Mouse (Mus musculus) heart, embryonic 15.5 days (tissue): ENCODE measurements around the gene Ndrg3. TPM values are rescaled to one million over a fixed set of nuclear protein-coding genes. Genes with fewer than 3 reads are reported as not detected.
"Not testable (repeated sequence)": the region's sequence is repeated elsewhere in the genome, so short reads cannot be mapped to it uniquely, and the experiment has no call there.

ENCODE experiments used
- ATAC-seq: fragments of 200-750 bp; cut with Nextera tagmentation; replicated peaks from 2 replicates; pipeline ENCODE4 v1.8.0; 2017; ENCODE audit warnings: low read depth, moderate TSS enrichment; ENCODE audit not compliant: insufficient number of reproducible peaks, insufficient read depth, low FRiP score
- H3K27ac ChIP-seq: fragments of 300-500 bp; sonication (generic); 2 replicates; pipeline ENCODE4 v1.5.1; 2015; ENCODE audit warnings: mild to moderate bottlenecking, inconsistent platforms
- H3K27me3 ChIP-seq: fragments of 300-500 bp; sonication (generic); 2 replicates; pipeline ENCODE4 v1.6.1; 2015; ENCODE audit warnings: inconsistent platforms
- H3K36me3 ChIP-seq: fragments of 300-500 bp; sonication (generic); 2 replicates; pipeline ENCODE4 v1.6.1; 2015; ENCODE audit warnings: mild to moderate bottlenecking, inconsistent platforms
- H3K4me1 ChIP-seq: fragments of 300-500 bp; sonication (generic); replicated peaks from 2 replicates; pipeline ENCODE4 v1.6.1; 2015; ENCODE audit warnings: inconsistent platforms
- H3K4me2 ChIP-seq: fragments of 300-500 bp; sonication (generic); 2 replicates; pipeline ENCODE4 v1.6.1; 2015; ENCODE audit warnings: inconsistent platforms, mild to moderate bottlenecking, moderate library complexity
- H3K4me3 ChIP-seq: fragments of 300-500 bp; sonication (generic); 2 replicates; pipeline ENCODE4 v1.5.1; 2015; ENCODE audit warnings: mild to moderate bottlenecking, inconsistent platforms
- H3K9ac ChIP-seq: fragments of 300-500 bp; sonication (generic); 2 replicates; pipeline ENCODE4 v1.6.1; 2015; ENCODE audit warnings: mild to moderate bottlenecking, inconsistent platforms
- H3K9me3 ChIP-seq: fragments of 300-500 bp; sonication (generic); replicated peaks from 2 replicates; pipeline ENCODE4 v1.6.1; 2016; ENCODE audit warnings: inconsistent platforms
- WGBS: fragments of 180-500 bp; shearing (Covaris S2); methylation state at CpG from one replicate; pipeline ENCODE4 v1.1.7; 2015; ENCODE audit warnings: mixed read lengths; 5-methylcytosine and 5-hydroxymethylcytosine counted together
- polyA plus RNA-seq: library from polyadenylated mRNA; unstranded; fragments of >200 nt; fragmentation: Nextera tagmentation; extraction: Ambion mirVana; gene quantifications from 2 replicates; pipeline ENCODE4 v1.2.1, GENCODE M21; 2015

Ndrg3 gene
- polyA plus RNA-seq, 1 experiment from 2014 or later, result 28.6 TPM

- H3K9ac ChIP-seq, result no peak overlapping the region
- H3K9me3 ChIP-seq, result no peaks in the 10 kb centered on the region
- H3K27me3 ChIP-seq, result no peaks in the 10 kb centered on the region
- H3K4me1 ChIP-seq, result no peaks in the 10 kb centered on the region
- H3K27ac ChIP-seq, result no peak overlapping the region
- WGBS, result 81% methylated on average over 6 of the region's 6 CpGs
- H3K4me3 ChIP-seq, result no peak overlapping the region
- no peak for ATAC-seq
- no peak overlapping the region for H3K4me2 ChIP-seq
- peaks cover 39% of the 10 kb centered on the region; the same call in 1 of the 2 replicates for H3K36me3 ChIP-seq
These were observed 56.9 kb downstream of the Ndrg3 start for GRCm38 (mm10) chr2:156935005-156935404.

DNA sequence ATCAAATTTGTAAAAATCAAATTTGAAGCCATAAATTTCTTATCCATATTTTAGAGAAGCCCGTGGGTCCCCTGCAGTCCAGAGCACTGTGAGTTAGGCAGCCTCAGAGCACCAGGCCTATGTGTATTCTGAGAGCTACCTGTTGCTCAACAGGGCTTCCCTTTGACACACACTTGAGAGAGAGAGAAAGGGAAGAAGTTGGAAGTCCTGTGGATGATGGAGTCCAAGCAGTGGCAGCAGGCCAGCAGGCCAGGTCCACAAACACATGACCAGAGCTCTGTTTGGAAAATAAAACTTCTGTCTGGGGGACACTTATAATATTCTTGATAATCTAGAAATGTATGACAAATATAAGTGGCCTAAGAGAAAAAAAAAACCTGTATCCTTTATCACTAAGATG lies 58.4 kb downstream of the Ndrg3 start:
- no peak overlapping the region for H3K4me2 ChIP-seq
- H3K4me1 ChIP-seq, result no peaks in the 10 kb centered on the region
- H3K4me3 ChIP-seq, result no peak overlapping the region
- H3K9ac ChIP-seq, result no peak overlapping the region
- 83% methylated on average over 1 of the region's 1 CpGs for WGBS
- ATAC-seq, result no peak
- H3K27me3 ChIP-seq, result no peaks in the 10 kb centered on the region
- H3K27ac ChIP-seq, result no peak overlapping the region
- peaks cover 41% of the 10 kb centered on the region; the same call in 1 of the 2 replicates for H3K36me3 ChIP-seq
- no peaks in the 10 kb centered on the region for H3K9me3 ChIP-seq

- Histone ChIP-seq H3K9me3 (no peaks in the 10 kb centered on the region), H3K9ac (no peak overlapping the region), H3K27ac (no peak overlapping the region), H3K4me2 (no peak overlapping the region), H3K27me3 (no peaks in the 10 kb centered on the region), H3K4me3 (no peak overlapping the region), H3K4me1 (no peaks in the 10 kb centered on the region), H3K36me3 (peaks cover 30% of the 10 kb centered on the region; the same call in 1 of the 2 replicates)
- 95% methylated on average over 2 of the region's 2 CpGs for WGBS
- no peak for ATAC-seq
These were observed 60.4 kb downstream of the Ndrg3 start for GRCm38 (mm10) chr2:156931421-156931820.

GRCm38 (mm10) chr2:156930549-156930948 lies 61.3 kb downstream of the Ndrg3 start:
- H3K36me3 ChIP-seq, result peaks cover 21% of the 10 kb centered on the region; the same call in 1 of the 2 replicates
- no peak overlapping the region for H3K9ac ChIP-seq
- H3K27ac ChIP-seq, result no peak overlapping the region
- no peak for ATAC-seq
- no peaks in the 10 kb centered on the region for H3K9me3 ChIP-seq
- WGBS, result 86% methylated on average over 6 of the region's 6 CpGs
- no peaks in the 10 kb centered on the region for H3K4me1 ChIP-seq
- no peaks in the 10 kb centered on the region for H3K27me3 ChIP-seq
- H3K4me2 ChIP-seq, result no peak overlapping the region
- no peak overlapping the region for H3K4me3 ChIP-seq

GRCm38 (mm10) chr2:156929519-156930120 lies 62.2 kb downstream of the Ndrg3 start:
- ATAC-seq, result no peak
- WGBS, result 66% methylated on average over 11 of the region's 11 CpGs
- no peaks in the 10 kb centered on the region for H3K27me3 ChIP-seq
- peaks cover 17% of the 10 kb centered on the region; the same call in 1 of the 2 replicates for H3K36me3 ChIP-seq
- no peak overlapping the region for H3K27ac ChIP-seq
- H3K4me2 ChIP-seq, result no peak overlapping the region
- no peaks in the 10 kb centered on the region for H3K4me1 ChIP-seq
- no peaks in the 10 kb centered on the region for H3K9me3 ChIP-seq
- no peak overlapping the region for H3K4me3 ChIP-seq
- H3K9ac ChIP-seq, result no peak overlapping the region

DNA sequence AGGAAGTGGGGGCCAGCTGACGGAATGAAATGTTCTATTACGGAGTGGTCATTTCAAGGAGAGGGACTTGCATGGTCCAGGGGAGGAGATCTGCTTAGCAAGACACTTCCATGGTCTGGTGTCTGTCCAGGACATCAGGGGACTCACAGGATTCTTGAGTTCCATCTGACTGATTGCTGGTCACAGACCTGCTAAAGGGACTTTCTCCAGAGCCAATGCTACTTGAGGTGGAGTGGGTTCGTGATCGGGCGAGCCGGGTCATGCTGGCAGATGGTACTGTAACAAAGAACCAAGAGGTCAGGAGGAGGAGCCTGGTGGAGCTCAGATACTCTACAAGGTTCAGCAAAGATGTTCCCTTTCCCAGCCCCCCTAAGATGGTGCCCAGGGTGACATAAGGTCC lies 63.2 kb downstream of the Ndrg3 start:
- Histone ChIP-seq H3K9me3 (no peaks in the 10 kb centered on the region), H3K36me3 (peaks cover 17% of the 10 kb centered on the region; the same call in 1 of the 2 replicates), H3K4me3 (no peak overlapping the region), H3K27me3 (no peaks in the 10 kb centered on the region), H3K9ac (no peak overlapping the region), H3K27ac (no peak overlapping the region), H3K4me2 (no peak overlapping the region), H3K4me1 (no peaks in the 10 kb centered on the region; the same call in 1 of the 2 replicates)
- no peak for ATAC-seq
- 95% methylated on average over 6 of the region's 6 CpGs for WGBS

DNA sequence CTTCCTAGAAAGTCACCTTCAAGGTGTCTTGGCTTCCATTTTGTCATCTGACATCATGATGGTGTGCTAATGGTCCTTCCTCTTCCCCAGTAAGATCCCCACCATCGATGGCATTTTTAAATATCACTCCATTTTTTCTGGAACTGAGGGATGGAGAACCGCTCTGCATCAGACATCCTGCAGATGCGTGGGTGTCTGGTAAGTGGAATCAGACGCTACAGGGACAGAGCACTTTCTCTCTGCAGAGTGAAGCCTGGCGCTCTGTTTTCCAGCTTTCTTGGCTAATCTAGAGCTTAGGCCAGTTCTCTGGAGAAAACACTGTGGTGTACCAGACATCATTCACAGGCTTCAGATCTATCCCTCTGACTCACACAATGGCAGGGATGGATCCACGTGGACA lies 64.2 kb downstream of the Ndrg3 start:
- no peak overlapping the region for H3K9ac ChIP-seq
- H3K4me3 ChIP-seq, result no peak overlapping the region
- 76% methylated on average over 6 of the region's 6 CpGs for WGBS
- no peaks in the 10 kb centered on the region; the same call in 1 of the 2 replicates for H3K4me1 ChIP-seq
- no peak overlapping the region for H3K27ac ChIP-seq
- peaks cover 14% of the 10 kb centered on the region; the same call in 1 of the 2 replicates for H3K36me3 ChIP-seq
- H3K27me3 ChIP-seq, result no peaks in the 10 kb centered on the region
- H3K9me3 ChIP-seq, result no peaks in the 10 kb centered on the region
- no peak overlapping the region for H3K4me2 ChIP-seq
- ATAC-seq, result no peak

- not testable (repeated sequence) for H3K27me3 ChIP-seq, H3K9me3 ChIP-seq, ATAC-seq, H3K4me1 ChIP-seq, H3K27ac ChIP-seq, H3K9ac ChIP-seq, H3K4me2 ChIP-seq, H3K4me3 ChIP-seq, H3K36me3 ChIP-seq
- 88% methylated on average over 3 of the region's 3 CpGs for WGBS
These were observed 66.2 kb downstream of the Ndrg3 start for GRCm38 (mm10) chr2:156925611-156926010.

DNA sequence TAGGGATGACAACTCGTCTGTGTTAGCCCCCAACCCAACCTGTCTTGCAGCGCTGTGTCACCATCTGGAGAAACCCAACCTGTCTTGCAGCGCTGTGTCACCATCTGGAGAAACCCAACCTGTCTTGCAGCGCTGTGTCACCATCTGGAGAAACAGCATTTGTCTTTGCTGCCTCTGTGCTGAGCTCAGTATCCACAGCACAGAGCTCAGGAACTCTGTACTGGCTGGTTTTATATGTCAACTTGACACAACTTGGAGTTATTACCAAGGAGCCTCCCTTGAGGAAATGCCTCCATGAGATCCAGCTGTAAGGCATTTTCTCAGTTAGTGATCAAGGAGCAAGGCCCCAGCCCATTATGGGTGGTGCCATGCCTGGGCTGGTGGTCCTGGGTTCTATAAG lies 66.8 kb downstream of the Ndrg3 start:
- H3K27ac ChIP-seq, H3K9ac ChIP-seq, H3K27me3 ChIP-seq, H3K9me3 ChIP-seq, H3K4me1 ChIP-seq, H3K4me2 ChIP-seq, H3K4me3 ChIP-seq, H3K36me3 ChIP-seq, ATAC-seq: not testable (repeated sequence)
- 88% methylated on average over 4 of the region's 4 CpGs for WGBS

- whole genome bisulfite sequencing, result 34% methylated on average over 3 of the region's 3 CpGs
- H3K4me1 ChIP-seq, result no peaks in the 10 kb centered on the region; the same call in 1 of the 2 replicates
- no peak overlapping the region for H3K4me3 ChIP-seq
- no peak overlapping the region for H3K27ac ChIP-seq
- no peaks in the 10 kb centered on the region for H3K27me3 ChIP-seq
- no peak for ATAC-seq
- H3K9ac ChIP-seq, result no peak overlapping the region
- no peak overlapping the region for H3K4me2 ChIP-seq
- H3K36me3 ChIP-seq, result 0 out of 2 replicates have a peak, but pooled peaks cover 3% of the 10 kb centered on the region
- H3K9me3 ChIP-seq, result no peaks in the 10 kb centered on the region
These were observed 67.5 kb downstream of the Ndrg3 start for GRCm38 (mm10) chr2:156924210-156924898.

DNA sequence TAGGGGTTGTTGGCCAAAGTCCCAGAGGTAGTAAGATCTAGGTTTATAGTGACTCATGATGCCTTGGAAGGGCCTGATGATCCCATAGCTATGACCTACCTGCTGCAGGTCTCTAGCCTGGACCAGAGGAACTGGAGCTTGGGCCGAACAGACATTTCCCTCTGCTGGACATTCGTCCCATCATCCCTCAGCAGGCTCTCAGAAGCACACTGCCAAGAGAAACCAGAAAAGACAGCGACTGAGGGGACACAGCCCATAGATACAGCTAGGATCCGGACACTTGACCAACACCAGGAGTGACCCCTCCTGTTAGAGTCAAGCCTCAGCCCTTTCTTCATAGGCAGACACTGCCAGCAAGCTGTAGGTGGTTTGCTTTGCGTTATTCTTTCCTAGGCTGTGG lies 68.8 kb downstream of the Ndrg3 start:
- H3K4me1 ChIP-seq, result no peaks in the 10 kb centered on the region; the same call in 1 of the 2 replicates
- H3K4me3 ChIP-seq, result no peak overlapping the region
- H3K4me2 ChIP-seq, result no peak overlapping the region
- H3K27me3 ChIP-seq, result no peaks in the 10 kb centered on the region
- H3K36me3 ChIP-seq, result no peaks in the 10 kb centered on the region
- ATAC-seq, result no peak
- 84% methylated on average over 5 of the region's 5 CpGs for WGBS
- no peak overlapping the region for H3K27ac ChIP-seq
- no peak overlapping the region for H3K9ac ChIP-seq
- no peaks in the 10 kb centered on the region for H3K9me3 ChIP-seq

DNA sequence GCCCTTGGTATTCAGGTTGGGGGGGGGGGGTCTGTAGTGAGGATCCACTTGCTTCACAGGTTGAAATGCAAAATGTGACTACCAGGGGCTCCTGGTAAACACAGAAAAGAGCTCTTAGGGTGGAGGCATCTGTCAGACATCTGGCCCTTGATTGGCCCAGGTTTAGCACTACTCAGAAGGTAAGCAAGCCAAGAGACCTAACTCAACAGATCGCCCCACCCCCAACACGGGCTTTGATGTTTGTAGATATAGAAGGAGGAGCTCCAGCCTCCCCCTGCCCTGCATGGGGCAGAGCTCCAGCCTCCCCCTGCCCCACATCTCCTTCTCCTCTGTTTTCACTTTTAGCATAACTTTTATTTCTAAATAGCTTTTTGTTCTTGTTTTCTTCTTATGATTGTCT lies 72.1 kb downstream of the Ndrg3 start:
- Histone ChIP-seq H3K9ac (no peak overlapping the region), H3K27ac (no peak overlapping the region)

More for the DNA sequence above, 72.1 kb downstream of the Ndrg3 start:
- H3K36me3 ChIP-seq, result no peaks in the 10 kb centered on the region
- H3K4me3 ChIP-seq, result no peak overlapping the region
- H3K9me3 ChIP-seq, result no peaks in the 10 kb centered on the region
- 40% methylated on average over 2 of the region's 2 CpGs for WGBS
- no peak overlapping the region for H3K4me2 ChIP-seq
- no peaks in the 10 kb centered on the region for H3K27me3 ChIP-seq
- no peaks in the 10 kb centered on the region; the same call in 1 of the 2 replicates for H3K4me1 ChIP-seq
- ATAC-seq, result no peak
